Mouse (Mus musculus): Measurements from ENCODE around the gene Itpr1.

Gene Itpr1

GRCm38 (mm10) chr6:108599317-108599716 lies 386.4 kb downstream of the Itpr1 start:
- DNase-seq (ENCODE audit: low spot score): peak; percentile 18
